Mouse (Mus musculus): Measurements from ENCODE around the gene Slc26a6. TPM values are rescaled to one million over a fixed set of nuclear protein-coding genes. Genes with fewer than 3 reads are reported as not detected.

The Slc26a6 gene
- 7.8 TPM for polyA plus RNA-seq (2021)

DNA sequence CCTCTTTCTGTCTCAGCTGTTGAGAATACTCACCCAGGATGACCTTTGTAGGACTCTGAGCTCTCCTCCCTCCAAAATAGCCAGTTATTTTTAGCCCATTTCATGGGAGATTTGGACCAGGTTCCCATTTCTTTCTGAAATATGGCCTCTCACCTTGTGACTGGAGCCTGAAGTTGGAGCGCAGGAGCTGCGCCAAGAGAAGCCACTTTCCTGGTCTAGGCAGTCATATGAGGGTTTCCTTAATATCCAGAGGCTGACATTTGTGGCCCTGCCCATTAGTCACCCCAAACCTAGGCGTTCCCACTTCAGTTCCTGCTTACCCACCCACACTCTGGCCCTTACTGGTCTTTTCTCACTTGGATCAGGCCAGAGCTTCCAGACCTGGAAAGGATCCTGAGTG lies at the start of gene Slc26a6:
Gene Slc26a6 (plus strand): TSS at position 308 of the 400 bp plus-strand sequence.
- no peaks in the 10 kb centered on the region for H3K27me3 ChIP-seq
- DNase-seq (ENCODE audit: low read depth, low spot score) = no peak
- in situ Hi-C loops (cut with MboI; ENCODE audit: low pct_unique_long_range_greater_than_20kb) = no loop called here
- no peak for TF ChIP-seq CTCF (IDR thresholded peaks at IDR 0.05)
- ChIA-PET POLR2A (interaction anchor here (0.7 to 0.8 kb wide), 2 partner anchors 66 to 70 kb away, joined by 4 to 6 read pairs; no protein-coding TSS in a partner anchor), CTCF (no interaction called here)
- no peak for ATAC-seq

DNA sequence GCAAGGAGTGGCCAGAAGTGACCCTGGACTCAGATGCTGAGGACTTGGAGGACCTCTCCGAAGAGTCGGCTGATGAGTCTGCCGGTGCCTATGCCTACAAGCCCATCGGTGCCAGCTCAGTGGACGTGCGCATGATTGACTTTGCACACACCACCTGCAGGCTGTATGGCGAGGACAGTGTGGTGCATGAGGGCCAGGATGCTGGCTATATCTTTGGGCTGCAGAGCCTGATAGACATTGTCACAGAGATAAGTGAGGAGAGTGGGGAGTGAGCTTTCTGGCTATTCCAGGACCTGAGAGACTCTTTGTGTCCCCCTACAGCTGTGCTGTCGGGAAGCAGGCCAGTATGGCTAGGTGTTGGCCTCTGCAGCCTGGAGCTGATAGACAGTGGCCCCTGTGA lies 47.3 kb upstream of the Slc26a6 start:
- no peak for DNase-seq (ENCODE audit: low read depth, low spot score)
- CTCF ChIA-PET = no interaction called here
- in situ Hi-C loops (cut with MboI; ENCODE audit: low pct_unique_long_range_greater_than_20kb) = no loop called here
- POLR2A ChIA-PET = no interaction called here
- H3K27me3 ChIP-seq = no peaks in the 10 kb centered on the region
- TF ChIP-seq CTCF (IDR thresholded peaks at IDR 0.05) = no peak
- ATAC-seq = no peak

DNA sequence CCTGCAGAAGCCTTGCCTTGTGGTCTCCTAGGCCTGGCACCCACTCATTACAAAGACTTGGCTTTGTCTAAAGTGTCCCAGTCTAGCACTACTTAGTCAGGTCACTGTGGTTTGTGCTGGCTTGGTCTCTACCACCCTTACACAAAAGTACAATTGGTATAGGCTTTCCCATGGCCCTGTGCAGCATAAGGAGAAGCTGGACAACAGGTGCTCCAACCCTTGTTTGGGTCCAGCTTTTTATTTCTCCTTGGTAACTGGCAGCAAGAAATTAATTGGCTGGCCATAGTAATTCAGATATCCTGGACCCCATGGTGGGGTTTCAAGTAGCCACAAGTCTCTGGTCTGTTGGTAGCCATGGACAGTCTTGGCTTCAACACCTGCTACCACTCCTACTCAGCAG lies 46.7 kb upstream of the Slc26a6 start:
- ChIA-PET CTCF (interaction anchor here (0.8 kb wide), 1 partner anchor 39 kb away, joined by 3 read pairs; no protein-coding TSS in a partner anchor), POLR2A (no interaction called here)
- DNase-seq (ENCODE audit: low read depth, low spot score) (no peak), ATAC-seq (no peak)
- in situ Hi-C loops (cut with MboI; ENCODE audit: low pct_unique_long_range_greater_than_20kb) = no loop called here
- no peak for TF ChIP-seq CTCF (IDR thresholded peaks at IDR 0.05)
- no peaks in the 10 kb centered on the region for H3K27me3 ChIP-seq

DNA sequence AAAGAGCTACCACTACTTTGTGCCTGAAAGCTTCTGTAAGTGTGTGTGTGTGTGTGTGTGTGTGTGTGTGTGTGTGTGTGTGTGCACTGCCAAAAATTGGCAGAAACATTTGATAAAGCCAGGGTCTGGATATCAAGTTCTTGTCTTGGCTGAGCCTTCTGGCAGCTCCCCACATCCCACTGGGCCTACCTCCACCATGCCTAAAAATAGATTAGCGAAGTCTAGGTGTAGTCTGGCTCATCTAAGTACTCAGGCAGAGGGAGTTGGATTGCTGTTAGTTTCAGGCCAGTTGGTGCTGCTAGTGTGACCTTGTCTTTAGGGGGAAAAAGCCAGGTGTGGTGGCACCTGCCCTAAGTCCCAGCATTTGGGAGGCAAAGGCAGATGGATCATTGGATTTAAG lies 46.3 kb upstream of the Slc26a6 start:
- TF ChIP-seq CTCF (IDR thresholded peaks at IDR 0.05) = no peak
- POLR2A ChIA-PET = no interaction called here
- no peak for ATAC-seq
- in situ Hi-C loops (cut with MboI; ENCODE audit: low pct_unique_long_range_greater_than_20kb) = no loop called here
- CTCF ChIA-PET = interaction anchor here (0.8 to 2.3 kb wide), 2 partner anchors 13 to 39 kb away, joined by 3 to 6 read pairs; no protein-coding TSS in a partner anchor
- no peaks in the 10 kb centered on the region for H3K27me3 ChIP-seq
- no peak for DNase-seq (ENCODE audit: low read depth, low spot score)

DNA sequence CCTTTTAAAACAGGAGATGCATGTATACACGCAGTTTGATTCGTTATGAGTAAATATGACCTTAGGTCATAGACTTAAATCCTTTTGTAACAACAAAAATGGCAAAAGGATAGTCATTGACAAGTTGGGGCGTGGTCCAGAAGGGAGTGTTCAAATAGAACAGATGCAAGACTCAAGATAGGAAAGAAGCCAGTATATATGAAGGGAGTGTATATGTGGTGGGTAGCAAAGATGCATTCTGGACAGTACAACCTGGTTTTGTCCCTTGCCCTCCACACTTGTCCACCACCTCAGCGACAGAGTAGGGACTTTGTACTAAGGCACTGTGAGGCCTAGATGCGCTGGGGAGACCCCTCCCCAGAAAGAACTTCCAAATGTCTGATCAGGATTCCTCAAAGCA lies 45.4 kb upstream of the Slc26a6 start:
- POLR2A ChIA-PET = no interaction called here
- H3K27me3 ChIP-seq = no peaks in the 10 kb centered on the region
- in situ Hi-C loops (cut with MboI; ENCODE audit: low pct_unique_long_range_greater_than_20kb) = no loop called here
- CTCF ChIA-PET = interaction anchor here (1.3 to 2.3 kb wide), 3 partner anchors 9 to 26 kb away, joined by 3 to 6 read pairs (median 5); no protein-coding TSS in a partner anchor
- no peak for DNase-seq (ENCODE audit: low read depth, low spot score)
- no peak for ATAC-seq
- no peak for TF ChIP-seq CTCF (IDR thresholded peaks at IDR 0.05)

DNA sequence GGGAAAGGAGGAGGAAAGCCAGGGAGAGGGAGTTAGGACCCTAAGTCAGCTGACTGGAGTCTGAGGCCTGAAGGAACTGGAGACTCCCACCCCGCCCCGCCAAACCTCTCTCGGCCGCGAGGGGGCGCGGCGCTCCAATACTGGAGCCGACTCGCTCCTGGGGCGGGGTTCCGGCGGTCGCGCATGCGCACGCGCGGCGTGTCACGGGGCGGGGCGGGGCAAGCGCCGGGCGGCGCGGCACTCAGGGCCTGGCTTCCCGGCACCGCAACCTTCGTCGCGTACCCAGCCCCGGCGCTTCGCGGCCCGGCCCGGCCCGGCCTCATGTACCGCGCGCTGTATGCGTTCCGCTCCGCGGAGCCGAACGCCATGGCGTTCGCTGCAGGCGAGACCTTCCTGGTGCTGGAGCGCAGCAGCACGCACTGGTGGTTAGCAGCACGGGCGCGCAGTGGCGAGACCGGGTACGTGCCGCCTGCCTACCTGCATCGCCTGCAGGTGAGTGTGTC lies 44.9 kb upstream of the Slc26a6 start, which contains the start of gene Nckipsd:
Gene Nckipsd (plus strand): TSS at position 206 of the 503 bp plus-strand sequence.
- in situ Hi-C loops (cut with MboI; ENCODE audit: low pct_unique_long_range_greater_than_20kb) = no loop called here
- POLR2A ChIA-PET = no interaction called here
- no peaks in the 10 kb centered on the region for H3K27me3 ChIP-seq
- CTCF ChIA-PET = interaction anchor here (1.2 to 2.3 kb wide), 5 partner anchors 10 to 54 kb away, joined by 3 to 6 read pairs (median 5); no protein-coding TSS in a partner anchor
- TF ChIP-seq CTCF (IDR thresholded peaks at IDR 0.05) = no peak
- no peak for DNase-seq (ENCODE audit: low read depth, low spot score)
- ATAC-seq = peak; percentile 85

DNA sequence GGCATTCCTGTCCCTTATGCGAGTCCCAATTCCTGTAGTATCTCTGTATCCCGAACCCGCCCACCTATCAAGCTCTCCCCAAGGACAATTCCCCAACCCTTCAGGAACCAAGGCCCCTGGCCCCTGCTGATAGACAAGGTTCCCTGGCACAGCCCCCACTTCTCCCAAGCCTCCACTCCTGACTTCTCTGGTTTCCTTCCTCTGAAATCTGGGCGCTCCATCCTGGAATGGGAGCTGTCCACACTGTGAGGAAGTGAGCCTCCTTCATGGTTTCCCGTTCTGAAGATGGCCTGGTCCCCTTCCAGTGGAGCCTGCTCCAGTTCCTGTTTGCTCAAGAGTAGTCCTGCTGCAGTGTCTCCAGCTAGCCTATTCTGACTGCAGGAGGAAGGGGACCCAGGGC lies 43.9 kb upstream of the Slc26a6 start:
- no peak for TF ChIP-seq CTCF (IDR thresholded peaks at IDR 0.05)
- ChIA-PET CTCF (interaction anchor here (1.2 to 2.3 kb wide), 5 partner anchors 9 to 55 kb away, joined by 3 to 6 read pairs (median 4); no protein-coding TSS in a partner anchor), POLR2A (interaction anchor here (1.0 to 2.0 kb wide), 3 partner anchors 9 to 24 kb away, joined by 3 to 7 read pairs (median 6); no protein-coding TSS in a partner anchor)
- in situ Hi-C loops (cut with MboI; ENCODE audit: low pct_unique_long_range_greater_than_20kb) = no loop called here
- no peak for DNase-seq (ENCODE audit: low read depth, low spot score)
- H3K27me3 ChIP-seq = no peaks in the 10 kb centered on the region
- no peak for ATAC-seq

DNA sequence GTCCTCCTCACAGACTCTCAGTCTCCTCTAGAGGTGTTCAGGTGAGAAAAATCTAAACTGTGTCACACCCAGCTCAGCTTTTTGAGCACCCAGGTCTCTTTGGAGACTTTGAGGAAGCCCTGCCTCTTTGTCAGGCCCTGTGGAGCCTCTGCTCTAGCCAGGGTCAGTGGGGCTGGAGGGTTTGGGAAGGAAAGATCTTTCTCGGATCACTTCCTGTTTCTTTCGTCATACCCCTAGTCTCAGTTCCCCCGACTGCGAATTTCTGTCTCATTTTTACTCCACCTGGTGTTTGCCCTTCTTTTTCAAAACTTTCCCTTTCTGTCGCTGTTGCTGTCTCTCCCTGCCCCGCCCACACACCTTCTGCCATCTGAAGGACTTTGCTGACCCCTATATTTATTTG lies 43.4 kb upstream of the Slc26a6 start:
- no peak for ATAC-seq
- no peak for DNase-seq (ENCODE audit: low read depth, low spot score)
- CTCF ChIA-PET = interaction anchor here (1.5 to 1.7 kb wide), 2 partner anchors 8 to 50 kb away, joined by 3 to 4 read pairs; no protein-coding TSS in a partner anchor
- no peaks in the 10 kb centered on the region for H3K27me3 ChIP-seq
- no peak for TF ChIP-seq CTCF (IDR thresholded peaks at IDR 0.05)
- POLR2A ChIA-PET = interaction anchor here (1.0 to 2.0 kb wide), 3 partner anchors 8 to 24 kb away, joined by 3 to 7 read pairs (median 6); no protein-coding TSS in a partner anchor
- in situ Hi-C loops (cut with MboI; ENCODE audit: low pct_unique_long_range_greater_than_20kb) = no loop called here

DNA sequence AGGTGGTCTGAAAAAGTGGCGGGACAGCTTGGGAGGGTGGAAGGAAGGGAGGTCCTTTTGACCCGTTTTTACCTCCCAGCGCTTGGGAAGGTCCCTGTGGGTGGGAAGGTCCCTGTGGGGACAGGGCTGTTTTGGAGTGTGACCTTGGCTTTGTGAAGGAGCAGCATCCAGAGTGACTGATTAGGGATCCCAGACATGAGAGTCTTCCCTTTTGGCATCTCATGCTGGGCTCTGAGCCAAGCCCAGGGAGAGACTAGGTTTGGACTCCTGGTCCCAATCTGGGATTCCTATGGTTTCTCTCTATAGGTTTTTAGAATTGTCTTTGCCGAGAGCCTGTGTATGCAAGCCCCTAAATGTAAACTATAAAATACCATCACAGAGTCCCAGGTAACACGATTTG lies 42.6 kb upstream of the Slc26a6 start:
- no peaks in the 10 kb centered on the region for H3K27me3 ChIP-seq
- no peak for DNase-seq (ENCODE audit: low read depth, low spot score)
- no peak for ATAC-seq
- POLR2A ChIA-PET = interaction anchor here (1.9 to 2.0 kb wide), 2 partner anchors 16 to 25 kb away, joined by 6 to 7 read pairs; no protein-coding TSS in a partner anchor
- in situ Hi-C loops (cut with MboI; ENCODE audit: low pct_unique_long_range_greater_than_20kb) = no loop called here
- CTCF ChIA-PET = no interaction called here
- no peak for TF ChIP-seq CTCF (IDR thresholded peaks at IDR 0.05)

DNA sequence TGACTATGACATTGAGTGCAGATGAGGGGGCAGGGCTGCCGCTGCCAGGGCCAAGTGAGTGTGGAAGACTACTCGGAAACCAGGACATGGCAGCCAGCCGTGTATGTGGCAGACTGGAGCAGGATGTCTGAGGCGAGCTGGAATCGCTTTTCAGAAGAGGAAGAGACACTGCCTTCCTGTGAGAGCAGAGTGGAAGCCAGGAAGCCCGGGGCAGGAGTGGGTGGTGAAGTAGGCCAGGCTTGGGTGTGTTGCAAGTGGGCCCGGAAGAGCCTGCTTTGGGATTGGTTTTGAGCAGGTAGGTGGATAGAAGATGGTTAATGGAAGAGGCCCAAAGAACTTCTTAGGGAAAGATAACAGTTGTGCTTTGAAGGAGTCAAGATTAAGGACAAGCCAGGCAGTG lies 37.5 kb upstream of the Slc26a6 start:
- no peak for TF ChIP-seq CTCF (IDR thresholded peaks at IDR 0.05)
- ATAC-seq (no peak), DNase-seq (ENCODE audit: low read depth, low spot score) (no peak)
- CTCF ChIA-PET = no interaction called here
- in situ Hi-C loops (cut with MboI; ENCODE audit: low pct_unique_long_range_greater_than_20kb) = no loop called here
- POLR2A ChIA-PET = no interaction called here
- no peaks in the 10 kb centered on the region for H3K27me3 ChIP-seq

DNA sequence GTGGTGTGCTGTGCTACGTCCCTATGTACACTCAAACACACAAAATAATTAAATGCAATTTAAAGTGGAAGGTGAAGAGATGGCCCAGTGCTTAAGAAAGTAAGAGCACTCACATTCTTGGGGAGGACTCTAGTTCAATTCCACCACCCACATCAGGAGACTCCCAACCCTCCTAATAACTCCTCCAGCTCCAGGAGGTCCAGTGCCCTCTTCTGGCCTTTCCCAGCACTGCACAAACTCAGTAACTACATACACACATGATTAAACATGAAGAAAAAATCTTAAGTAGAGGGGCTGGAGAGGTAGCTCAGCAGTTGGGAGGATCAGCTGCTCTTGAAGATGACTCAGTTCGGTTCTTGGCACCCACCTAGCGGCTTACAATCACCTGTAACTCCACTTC lies 33.6 kb upstream of the Slc26a6 start:
- in situ Hi-C loops (cut with MboI; ENCODE audit: low pct_unique_long_range_greater_than_20kb) = no loop called here
- no peak for TF ChIP-seq CTCF (IDR thresholded peaks at IDR 0.05)
- peaks cover 13% of the 10 kb centered on the region for H3K27me3 ChIP-seq
- ChIA-PET POLR2A (no interaction called here), CTCF (interaction anchor here (0.7 to 1.7 kb wide), 6 partner anchors 12 to 71 kb away, joined by 3 to 6 read pairs (median 4); partner anchors contain the start of gene Nckipsd)
- no peak for DNase-seq (ENCODE audit: low read depth, low spot score)
- ATAC-seq = peak; percentile 35
